Mouse (Mus musculus) 416B (cell line): ENCODE measurements around the gene Morf4l2.
"Not testable (repeated sequence)": the region's sequence is repeated elsewhere in the genome, so short reads cannot be mapped to it uniquely, and the experiment has no call there.

Experiments
- DNase-seq: peaks from one replicate; pipeline ENCODE4 v3.0.0; 2011; ENCODE audit warnings: low read depth

Morf4l2 gene

GRCm38 (mm10) chrX:136693196-136693595, 50.3 kb downstream of the Morf4l2 start:
- no peak for DNase-seq

- no peak for DNase-seq
Measured at GRCm38 (mm10) chrX:136692294-136692675, 51.2 kb downstream of the Morf4l2 start.

GRCm38 (mm10) chrX:136691606-136692293, 51.7 kb downstream of the Morf4l2 start:
- DNase-seq = not testable (repeated sequence)
